ENCODE assay signal across 12 mouse cellular contexts in the genomic region with DNA sequence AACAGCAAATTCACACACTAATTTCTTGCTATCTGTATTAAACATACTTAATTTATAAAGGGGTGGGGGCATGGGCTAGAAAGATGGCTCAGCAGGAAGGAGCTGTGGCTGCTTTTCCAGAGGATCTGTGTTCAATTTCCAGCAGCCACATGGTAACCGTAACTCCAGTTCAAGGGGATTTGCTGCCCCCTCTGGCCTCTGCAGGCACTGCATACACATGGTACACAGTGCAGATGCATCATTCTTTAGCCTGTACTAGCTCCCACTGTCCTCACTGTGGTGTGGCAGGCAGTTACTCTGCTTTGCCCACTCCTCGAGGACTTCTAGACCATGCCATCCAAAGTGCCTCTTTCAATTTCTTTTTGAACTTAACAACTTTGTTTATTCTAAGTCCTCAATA. TPM values are rescaled to one million over a fixed set of nuclear protein-coding genes. Genes with fewer than 3 reads are reported as not detected.
A peak's percentile ranks its signal among the peaks of the same experiment; 100 is the strongest.
DNase-seq lines count a peak whose midpoint lies in the region; ATAC-seq and TF ChIP-seq lines count a peak whose summit lies in the region.
"Had no signal": no experiment of that assay in that cellular context is flagged by ENCODE, and none has a peak within 500 bp of the region (broad histone marks: within the 10 kb centered on the region; RNA-seq: fewer than 3 reads in every experiment).

No protein-coding gene starts in this region.

- no peak for ATAC-seq in heart, postnatal 0 days (ENCODE audit: insufficient read depth, low read depth)
- no peak for ATAC-seq in heart, embryonic 11.5 days (replicated peaks; ENCODE audit: insufficient number of reproducible peaks, low FRiP score, low TSS enrichment)

- 97% methylated on average over 2 of the region's 2 CpGs for WGBS in heart, postnatal 0 days
- WGBS in heart, embryonic 11.5 days (ENCODE audit: insufficient replicate concordance), result 89% methylated on average over 2 of the region's 2 CpGs
- 94% methylated on average over 2 of the region's 2 CpGs for WGBS in bone marrow, adult 2 months

- no peak overlapping the region for H3K27ac ChIP-seq in heart, postnatal 0 days (ENCODE audit: low read depth)
- H3K27ac ChIP-seq in heart, embryonic 11.5 days (ENCODE audit: low read depth, low read length), result no peak overlapping the region
- H3K27ac ChIP-seq in bone marrow, adult 2 months (ENCODE audit: control insufficient read depth, insufficient read depth, low read depth, low read length, poor library complexity), result no peak overlapping the region
- H3K27ac ChIP-seq: embryonic facial prominence, embryonic 12.5 days; neural tube, embryonic 15.5 days had no signal

- no peak overlapping the region for H3K9ac ChIP-seq in heart, postnatal 0 days (replicated peaks; ENCODE audit: low read depth, low read length)
- H3K9ac ChIP-seq in heart, embryonic 11.5 days (ENCODE audit: low read depth, low read length), result no peak overlapping the region
- H3K9ac ChIP-seq: embryonic facial prominence, embryonic 12.5 days; neural tube, embryonic 15.5 days had no signal

- TF ChIP-seq CTCF in heart, postnatal 0 days (IDR thresholded peaks at IDR 0.05; ENCODE audit: low read depth), result peak; percentile 6; the same call in 1 of the 2 replicates
- TF ChIP-seq CTCF in bone marrow, adult 2 months (IDR thresholded peaks at IDR 0.05; ENCODE audit: control insufficient read depth, insufficient read depth, low read length), result peak; percentile 52

- no peak overlapping the region for H3K4me3 ChIP-seq in heart, postnatal 0 days (ENCODE audit: low read depth, low read length)
- H3K4me3 ChIP-seq in heart, embryonic 11.5 days (ENCODE audit: low read depth, low read length), result no peak overlapping the region
- no peak overlapping the region for H3K4me3 ChIP-seq in bone marrow, adult 2 months (replicated peaks; ENCODE audit: control insufficient read depth, low read depth, low read length)
- H3K4me3 ChIP-seq: embryonic facial prominence, embryonic 12.5 days; neural tube, embryonic 15.5 days had no signal

- peaks cover 6% of the 10 kb centered on the region; the same call in 1 of the 2 replicates for H3K9me3 ChIP-seq in heart, postnatal 0 days (replicated peaks; ENCODE audit: control insufficient read depth, low read length)
- no peaks in the 10 kb centered on the region for H3K9me3 ChIP-seq in heart, embryonic 11.5 days (replicated peaks; ENCODE audit: control insufficient read depth, low read length)
- H3K9me3 ChIP-seq: embryonic facial prominence, embryonic 12.5 days; neural tube, embryonic 15.5 days had no signal

- H3K4me2 ChIP-seq in heart, postnatal 0 days (ENCODE audit: low read depth, low read length), result no peak overlapping the region
- no peak overlapping the region for H3K4me2 ChIP-seq in heart, embryonic 11.5 days
- H3K4me2 ChIP-seq: embryonic facial prominence, embryonic 12.5 days; midbrain, embryonic 11.5 days; neural tube, embryonic 15.5 days had no signal

- no peaks in the 10 kb centered on the region for H3K4me1 ChIP-seq in heart, postnatal 0 days (ENCODE audit: control insufficient read depth, insufficient read depth)
- H3K4me1 ChIP-seq in heart, embryonic 11.5 days (ENCODE audit: control insufficient read depth, insufficient read depth, low read length), result no peaks in the 10 kb centered on the region
- H3K4me1 ChIP-seq in bone marrow, adult 2 months (ENCODE audit: control insufficient read depth, insufficient read depth, low read length), result no peaks in the 10 kb centered on the region
- H3K4me1 ChIP-seq: neural tube, embryonic 15.5 days had no signal

- peaks cover 15% of the 10 kb centered on the region; the same call in 1 of the 2 replicates for H3K36me3 ChIP-seq in heart, postnatal 0 days (replicated peaks; ENCODE audit: control insufficient read depth, insufficient read depth, low read length)
- H3K36me3 ChIP-seq in heart, embryonic 11.5 days (ENCODE audit: control insufficient read depth, insufficient read depth, low read length), result peaks cover 2% of the 10 kb centered on the region; the same call in 1 of the 2 replicates
- H3K36me3 ChIP-seq: embryonic facial prominence, embryonic 12.5 days had no signal

- H3K27me3 ChIP-seq in heart, postnatal 0 days (ENCODE audit: control insufficient read depth, insufficient read depth, low read length), result no peaks in the 10 kb centered on the region
- no peaks in the 10 kb centered on the region for H3K27me3 ChIP-seq in heart, embryonic 11.5 days (ENCODE audit: control insufficient read depth, insufficient read depth, low read length)
- H3K27me3 ChIP-seq: embryonic facial prominence, embryonic 12.5 days; neural tube, embryonic 15.5 days had no signal

- TF ChIP-seq POLR2A in bone marrow, adult 2 months (IDR thresholded peaks at IDR 0.05; ENCODE audit: borderline replicate concordance, control insufficient read depth, low read depth, low read length), result no peak

- DNase-seq in heart, postnatal 0 days (ENCODE audit: low spot score), result no peak
- peak; percentile 2 for DNase-seq in retina, postnatal 1 day
- no peak for DNase-seq in retina, embryonic 14.5 days (ENCODE audit: low spot score)
- DNase-seq in thymus, postnatal 36 days, result peak; percentile 15 to 17
- no peak for DNase-seq in layer of hippocampus, postnatal 14 days (ENCODE audit: low spot score in 2 of 2)
- DNase-seq in kidney, postnatal 14 days, result no peak
- DNase-seq: heart, postnatal 4 days had no signal

- no peak for TF ChIP-seq EP300 in heart, postnatal 0 days (IDR thresholded peaks at IDR 0.05; ENCODE audit: low read depth)

RNA-seq across cellular contexts. Expression of a gene that starts 36.7 kb away (rescaled TPM):
- 3.6 and 4.1 TPM in 2 replicates for total RNA-seq in heart, postnatal 0 days (2014; rRNA removed; ENCODE audit: low replicate concordance)
- polyA plus RNA-seq in heart, postnatal 0 days (2015; fragmentation: Nextera tagmentation; extraction: Ambion mirVana), result 4.3 and 4.7 TPM in 2 replicates
- polyA plus RNA-seq in heart, embryonic 11.5 days (2014; fragmentation: Nextera tagmentation; extraction: Ambion mirVana), result 8.0 and 9.6 TPM in 2 replicates
- polyA plus RNA-seq in bone marrow, adult 2 months (2011; ENCODE audit: insufficient read depth, insufficient read length, low replicate concordance, missing spikeins), result 1.1 and 3.7 TPM in 2 replicates
- 10 to 100 TPM; 21.0 to 21.9 TPM for total RNA-seq in layer of hippocampus, postnatal 14 days (2021)

RNA-seq across cellular contexts. Expression of a gene that starts 37.0 kb away (rescaled TPM):
- 43.9 and 50.6 TPM in 2 replicates for total RNA-seq in heart, postnatal 0 days (2014; rRNA removed; ENCODE audit: low replicate concordance)
- polyA plus RNA-seq in heart, postnatal 0 days (2015; fragmentation: Nextera tagmentation; extraction: Ambion mirVana), result 39.3 and 41.1 TPM in 2 replicates
- polyA plus RNA-seq in heart, embryonic 11.5 days (2014; fragmentation: Nextera tagmentation; extraction: Ambion mirVana), result 70.1 and 81.9 TPM in 2 replicates
- 8.2 and 11.4 TPM in 2 replicates for polyA plus RNA-seq in bone marrow, adult 2 months (2011; ENCODE audit: insufficient read depth, insufficient read length, low replicate concordance, missing spikeins)
- 100 to 1,000 TPM; 123 to 127 TPM for total RNA-seq in layer of hippocampus, postnatal 14 days (2021)

Comparison
In these comparisons a context has a peak if more than half of its experiments do, and no peak if none do; other contexts are left out.
1. DNase-seq: peak in retina, postnatal 1 day (single experiment) and thymus, postnatal 36 days (2 of 2); none in heart, postnatal 0 days (single experiment), retina, embryonic 14.5 days (single experiment), layer of hippocampus, postnatal 14 days (0 of 2) and kidney, postnatal 14 days (single experiment).